Mouse (Mus musculus): ENCODE results near the gene Trpt1.

The Trpt1 gene

GRCm38 (mm10) chr19:6996006-6996405 lies at the start of gene Trpt1, which contains the start of gene Nudt22:
TSS of gene Trpt1 (plus strand) at chr19:6996131.
TSS of gene Nudt22 (minus strand) at chr19:6996117.
- peak; percentile 86 for DNase-seq (ENCODE audit: extremely low spot score, low spot score)

DNA sequence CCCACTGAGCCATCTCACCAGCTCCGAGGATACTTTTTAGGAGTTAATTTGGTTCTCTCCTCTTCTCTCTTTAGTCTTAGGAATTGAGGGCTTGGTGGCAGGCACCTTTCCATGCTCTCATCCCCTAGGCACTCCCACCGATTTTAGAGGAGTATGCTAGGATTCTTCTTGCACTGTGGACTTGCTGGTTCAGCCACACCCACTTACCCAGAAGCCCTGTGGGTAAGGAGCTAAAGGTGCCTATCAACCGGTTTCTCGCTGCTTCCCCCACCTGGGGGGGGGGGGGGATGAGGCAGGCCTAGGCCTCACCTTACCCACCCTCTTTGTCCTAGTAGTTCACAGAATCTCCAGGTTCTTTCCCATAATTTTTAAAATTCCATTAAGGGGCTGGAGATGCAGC lies 48.2 kb upstream of the Trpt1 start:
- DNase-seq (ENCODE audit: extremely low spot score, low spot score): no peak

DNA sequence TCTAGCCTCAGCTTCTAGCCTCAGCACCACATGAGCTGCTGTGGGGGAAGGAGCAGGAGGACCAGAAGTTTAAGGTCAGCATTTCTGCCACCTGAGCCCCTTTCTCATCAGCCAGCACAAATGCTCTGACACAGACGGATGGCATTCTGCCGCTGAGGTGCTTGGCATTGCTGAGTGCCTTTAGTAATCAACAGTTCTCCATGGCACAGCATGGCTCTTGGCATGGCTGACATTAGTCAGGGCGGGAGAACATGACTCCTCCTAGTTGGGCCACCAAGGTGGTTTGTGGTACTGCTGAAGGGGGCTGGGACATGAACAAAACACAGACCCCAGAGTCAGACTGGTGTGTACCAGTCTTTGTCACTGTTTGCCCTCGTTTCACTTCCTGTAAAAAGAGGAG lies 47.7 kb upstream of the Trpt1 start:
- no peak for DNase-seq (ENCODE audit: extremely low spot score, low spot score)

DNA sequence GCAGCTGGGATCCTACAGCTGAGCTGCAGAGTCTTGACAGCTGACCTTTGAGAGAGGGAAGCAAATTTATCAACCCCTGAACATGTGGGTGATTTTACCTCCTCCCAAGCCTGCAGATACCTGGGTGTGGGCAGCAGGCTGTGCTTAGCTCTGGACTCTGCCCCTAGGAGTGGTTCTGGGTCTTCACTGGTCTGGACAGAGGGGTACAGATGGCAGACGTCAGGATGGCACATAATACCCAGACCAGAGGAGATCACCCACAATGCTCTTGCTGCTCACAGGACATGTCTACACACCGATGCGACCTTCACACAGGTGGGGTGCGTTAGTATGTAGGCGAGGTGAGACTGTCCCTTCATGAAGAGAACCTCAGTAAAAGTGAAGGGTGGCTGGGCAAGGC lies 46.4 kb upstream of the Trpt1 start:
- DNase-seq (ENCODE audit: extremely low spot score, low spot score): no peak

DNA sequence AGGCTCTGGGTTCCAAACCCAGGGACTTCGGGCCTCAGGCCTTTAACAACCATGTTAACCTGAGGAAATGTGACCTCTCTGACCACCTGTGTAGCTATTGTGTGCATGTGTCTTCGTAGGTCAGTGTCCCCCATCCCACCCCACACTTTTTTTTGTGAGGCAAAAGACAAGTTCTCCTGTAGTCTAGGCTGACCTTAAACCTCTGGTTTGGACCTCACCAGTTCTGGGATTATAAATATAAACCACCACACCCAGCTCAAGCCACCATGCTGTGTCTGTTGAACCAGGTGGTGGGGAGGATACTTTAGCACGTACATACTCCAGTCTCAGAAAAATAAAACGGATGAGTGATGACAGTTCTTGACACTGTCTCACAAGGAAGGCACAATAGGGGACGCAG lies 46.0 kb upstream of the Trpt1 start:
- DNase-seq (ENCODE audit: extremely low spot score, low spot score): no peak

DNA sequence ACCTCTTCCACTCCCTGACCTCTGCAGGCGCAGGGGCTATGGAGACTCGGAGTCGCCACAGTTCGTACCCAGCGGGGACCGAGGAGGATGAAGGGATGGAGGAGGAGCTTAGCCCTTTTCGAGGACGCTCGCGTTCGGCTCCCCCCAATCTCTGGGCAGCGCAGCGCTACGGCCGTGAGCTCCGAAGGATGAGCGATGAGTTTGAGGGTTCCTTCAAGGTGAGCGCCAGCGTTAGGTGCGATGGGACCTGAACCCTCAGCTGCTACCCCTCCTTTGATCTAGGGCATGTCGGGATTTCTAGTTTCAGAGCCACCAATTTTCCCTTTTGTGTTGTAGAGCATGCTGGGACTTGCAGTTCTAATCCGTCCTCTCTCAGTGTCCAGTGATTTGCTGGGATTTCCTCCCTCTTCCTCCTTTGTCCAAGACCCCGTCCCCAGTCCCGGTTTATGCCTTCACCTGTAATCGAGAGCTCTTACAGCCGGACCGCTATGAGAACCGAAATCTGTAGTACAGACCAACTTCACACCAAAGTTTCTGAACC lies 45.2 kb upstream of the Trpt1 start:
- DNase-seq (ENCODE audit: extremely low spot score, low spot score): peak; percentile 75

GRCm38 (mm10) chr19:6951381-6951968 lies 44.5 kb upstream of the Trpt1 start:
- DNase-seq (ENCODE audit: extremely low spot score, low spot score): peak; percentile 91

DNA sequence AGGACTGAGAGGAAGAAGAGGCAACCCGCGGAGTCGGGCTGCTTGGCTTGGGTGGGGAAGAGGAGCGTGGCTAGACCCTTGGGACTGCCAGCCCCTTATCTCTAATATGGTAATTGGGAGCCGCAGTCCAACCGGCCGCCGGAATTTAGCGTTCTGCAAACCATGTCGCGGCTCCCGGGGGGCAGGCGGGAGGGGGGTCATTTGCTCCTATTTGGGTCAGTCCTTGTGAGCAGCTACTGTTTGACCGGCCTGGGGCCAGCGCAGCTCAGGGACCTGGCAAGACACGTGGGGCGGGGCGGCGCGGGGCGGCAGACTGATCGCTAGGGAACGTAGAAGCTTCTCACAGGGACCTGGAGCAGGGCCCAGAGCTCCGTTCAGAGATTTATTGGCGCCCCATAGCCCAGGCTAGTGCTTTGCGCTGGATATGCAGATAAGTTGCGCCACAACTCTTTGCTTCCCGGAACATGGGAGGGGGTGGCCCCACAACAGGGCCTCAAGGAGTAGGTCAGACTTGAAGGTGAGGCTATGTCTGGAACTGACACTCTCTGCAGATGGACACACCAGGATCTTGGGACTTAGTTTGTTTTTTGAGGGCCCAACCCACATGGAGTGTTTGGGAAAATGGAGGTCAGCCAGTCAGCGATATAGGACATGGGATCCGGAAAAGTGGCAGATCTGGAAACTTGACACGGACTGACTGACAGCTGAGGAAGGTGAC lies 43.8 kb upstream of the Trpt1 start:
- DNase-seq (ENCODE audit: extremely low spot score, low spot score): peak; percentile 72

GRCm38 (mm10) chr19:6952712-6953037 lies 43.3 kb upstream of the Trpt1 start:
- DNase-seq (ENCODE audit: extremely low spot score, low spot score): no peak

DNA sequence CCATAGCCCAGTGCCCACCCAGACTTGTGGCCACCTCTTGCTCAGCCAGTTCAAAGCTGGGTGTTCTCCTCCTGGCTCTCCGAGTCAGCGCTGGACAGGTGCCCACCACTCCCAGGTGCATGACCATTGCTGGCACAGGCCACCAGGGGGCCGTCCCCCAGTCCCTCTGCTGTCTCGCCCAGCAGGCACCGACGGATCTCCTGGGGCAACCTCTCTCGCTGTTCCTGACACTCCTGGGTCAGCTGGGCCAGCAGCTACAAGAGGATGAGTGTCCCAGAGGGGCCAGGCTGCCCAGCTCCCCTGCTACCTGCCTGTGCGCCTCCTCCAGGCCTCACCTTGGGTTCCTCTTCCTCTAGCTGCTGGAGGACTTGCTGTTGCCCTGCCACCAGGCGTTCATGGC lies 41.9 kb upstream of the Trpt1 start:
- DNase-seq (ENCODE audit: extremely low spot score, low spot score): no peak

DNA sequence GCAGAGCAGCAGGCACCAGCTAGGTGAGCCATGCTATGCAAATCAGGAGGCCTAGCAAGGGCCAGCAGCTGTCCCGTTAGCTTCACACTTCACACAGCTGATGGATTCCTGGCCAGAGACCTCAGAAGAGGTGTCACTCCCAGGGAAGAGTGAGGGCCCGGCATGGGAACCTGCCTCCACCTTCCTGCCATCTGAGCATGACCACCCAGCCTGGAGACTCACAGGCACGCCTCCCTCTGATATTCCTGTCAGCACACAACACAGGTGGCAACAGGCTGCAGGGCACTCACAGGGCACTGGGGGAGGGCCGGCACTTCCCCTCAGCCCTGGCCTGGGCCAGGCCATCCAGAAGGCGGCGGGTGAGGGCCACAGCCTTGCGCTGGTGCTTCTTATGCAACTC lies 40.5 kb upstream of the Trpt1 start:
- DNase-seq (ENCODE audit: extremely low spot score, low spot score): no peak

DNA sequence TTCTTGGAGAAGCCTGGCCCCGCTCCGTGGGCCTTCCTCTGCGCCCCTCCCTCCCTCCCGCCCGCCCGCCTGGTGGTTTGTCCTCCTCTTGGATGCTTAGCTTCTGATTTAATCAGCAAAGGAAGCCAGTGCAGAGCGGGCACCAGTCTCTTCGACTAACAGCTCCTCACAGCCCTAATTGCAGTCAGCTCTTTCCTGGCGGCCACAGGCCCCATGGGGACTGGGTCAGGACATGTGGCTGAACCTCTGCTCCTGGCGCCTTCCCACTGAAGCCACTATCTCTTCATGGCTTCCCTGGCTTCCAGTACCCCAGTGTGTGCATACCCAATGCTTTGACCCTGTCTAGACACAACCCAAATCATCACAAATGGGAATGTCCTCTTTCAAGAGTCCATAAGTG lies 39.5 kb upstream of the Trpt1 start:
- DNase-seq (ENCODE audit: extremely low spot score, low spot score): no peak

DNA sequence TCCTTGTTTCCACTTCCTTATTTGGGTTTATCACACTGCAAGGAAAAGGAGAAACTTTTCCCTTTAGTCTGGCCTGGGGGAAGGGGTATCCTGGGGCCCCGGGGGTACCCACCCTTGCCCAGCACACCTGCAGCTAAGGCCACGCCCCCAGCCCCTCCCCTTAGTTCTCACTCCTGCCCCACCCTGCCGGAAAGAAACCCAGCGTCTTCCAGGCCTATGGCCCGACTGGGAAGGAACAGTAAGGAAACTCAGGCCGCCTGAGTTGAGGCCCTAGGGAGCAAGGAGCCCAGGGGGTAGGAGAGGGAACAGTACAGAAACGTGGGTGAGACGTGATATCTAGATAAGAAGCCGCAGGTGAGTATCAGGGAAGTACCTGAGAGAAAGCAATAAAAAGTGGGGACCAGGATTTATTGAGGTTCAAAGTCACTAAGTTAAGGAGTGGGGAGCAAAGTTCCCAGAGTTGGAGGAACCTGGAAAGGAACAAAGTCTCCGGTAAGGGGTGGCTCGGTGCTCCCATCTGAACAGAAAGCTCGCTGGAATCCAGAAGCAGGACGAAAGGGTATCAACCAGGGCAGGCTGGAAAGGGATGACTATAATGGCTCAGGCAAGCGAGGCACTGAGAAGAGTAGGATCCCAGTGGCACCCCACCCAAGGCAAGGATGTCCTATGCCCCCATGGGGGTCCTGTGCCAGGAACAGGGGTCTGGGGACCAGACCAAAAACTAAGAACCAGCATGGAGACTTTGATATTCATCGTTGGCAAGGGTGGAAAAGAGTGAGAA lies 27.2 kb upstream of the Trpt1 start:
- no peak for DNase-seq (ENCODE audit: extremely low spot score, low spot score)

- no peak for DNase-seq (ENCODE audit: extremely low spot score, low spot score)
These were observed 26.7 kb upstream of the Trpt1 start for GRCm38 (mm10) chr19:6969291-6969664.

DNA sequence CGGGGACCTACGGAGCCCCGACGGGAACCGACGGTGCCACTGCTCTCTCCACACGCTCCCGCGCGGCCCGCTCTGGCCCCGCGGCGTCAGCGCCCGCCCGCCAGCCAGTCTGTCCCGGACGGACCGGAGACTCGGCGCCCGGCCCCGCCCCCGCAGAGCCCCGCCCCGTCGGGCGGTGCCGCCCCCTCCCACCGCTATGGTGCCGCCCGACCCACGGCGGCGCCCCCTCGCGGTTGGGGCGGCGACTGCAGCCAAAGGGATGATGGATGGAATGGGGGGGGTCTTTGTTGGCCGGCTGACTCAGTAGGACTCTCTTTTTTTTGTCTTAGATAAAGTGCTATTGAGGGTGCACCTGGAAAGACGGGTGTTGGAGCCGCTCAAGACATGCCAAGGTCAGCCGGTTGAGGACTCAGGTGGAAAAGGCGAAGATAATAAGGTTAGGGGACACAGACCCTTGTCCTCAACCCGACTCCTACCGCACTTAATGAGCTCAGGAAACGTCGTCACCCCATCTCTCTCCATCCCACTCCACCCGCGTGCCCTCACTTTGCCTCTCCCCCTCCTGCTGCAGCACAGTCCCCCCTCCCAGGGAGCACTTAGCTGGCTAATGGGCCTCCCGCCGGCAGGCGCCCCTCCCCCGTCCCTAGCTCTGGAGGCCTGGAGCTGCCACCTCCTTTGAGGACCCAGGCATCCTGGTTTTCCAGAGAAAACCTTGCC lies 26.1 kb upstream of the Trpt1 start:
- DNase-seq (ENCODE audit: extremely low spot score, low spot score): peak; percentile 80

- no peak for DNase-seq (ENCODE audit: extremely low spot score, low spot score)
These were observed 25.4 kb upstream of the Trpt1 start for GRCm38 (mm10) chr19:6970460-6971085.

GRCm38 (mm10) chr19:6971644-6972043 lies 24.3 kb upstream of the Trpt1 start:
- no peak for DNase-seq (ENCODE audit: extremely low spot score, low spot score)

GRCm38 (mm10) chr19:6972247-6972917 lies 23.5 kb upstream of the Trpt1 start:
- DNase-seq (ENCODE audit: extremely low spot score, low spot score): no peak

- no peak for DNase-seq (ENCODE audit: extremely low spot score, low spot score)
These were observed 22.2 kb upstream of the Trpt1 start for GRCm38 (mm10) chr19:6973581-6974190.
